Mouse (Mus musculus) yolk sac, embryonic 10.5 days (tissue): Measurements from ENCODE around the gene Olfr1426.
A peak's percentile ranks its signal among the peaks of the same experiment; 100 is the strongest.
"Not testable (repeated sequence)": the region's sequence is repeated elsewhere in the genome, so short reads cannot be mapped to it uniquely, and the experiment has no call there.

Experiments
- DNase-seq: peaks from one replicate; pipeline ENCODE4 v3.0.0-alpha.2; 2017; ENCODE audit warnings: low spot score

Olfr1426 gene

DNA sequence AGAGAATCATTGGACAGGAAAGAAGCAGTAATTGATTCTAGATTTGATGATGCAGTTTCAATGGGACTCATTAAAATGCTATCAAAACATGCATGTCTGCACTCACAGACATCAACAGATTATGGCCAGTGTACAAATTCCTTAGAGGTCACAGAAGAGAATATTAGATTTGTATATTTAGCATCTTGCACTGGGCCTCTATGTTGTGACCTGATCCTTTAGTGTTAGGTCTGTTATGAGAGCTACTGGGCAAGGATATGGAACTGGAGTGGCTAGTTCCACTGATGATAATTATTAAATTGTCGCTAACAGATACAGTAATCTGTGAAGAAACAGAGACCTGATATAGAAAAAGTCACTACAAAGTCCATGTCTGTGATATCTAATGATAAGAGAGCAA is at the start of gene Olfr1426:
TSS of gene Olfr1426 (minus strand) at position 101 of the 400 bp plus-strand sequence.
- DNase-seq, result no peak

DNA sequence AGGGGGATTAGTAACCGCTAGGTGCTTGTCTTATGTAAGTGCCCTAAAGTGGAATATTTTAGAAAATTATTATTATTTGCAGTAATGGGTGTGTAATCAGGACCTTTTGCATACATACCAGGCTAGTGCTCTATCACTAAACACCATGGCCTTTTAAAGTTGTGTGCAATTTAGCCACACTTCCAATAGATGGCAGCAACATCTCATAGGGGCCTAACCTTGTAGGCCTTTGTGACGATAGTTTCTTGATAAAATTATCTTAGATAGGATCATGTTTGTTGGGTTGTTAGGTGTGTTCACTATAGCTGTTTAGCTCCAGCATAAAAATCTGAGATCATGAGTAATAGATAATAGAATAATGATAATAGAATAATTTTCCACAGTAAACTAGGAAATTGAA is 42.5 kb upstream of the Olfr1426 start:
- peak; percentile 3 for DNase-seq

DNA sequence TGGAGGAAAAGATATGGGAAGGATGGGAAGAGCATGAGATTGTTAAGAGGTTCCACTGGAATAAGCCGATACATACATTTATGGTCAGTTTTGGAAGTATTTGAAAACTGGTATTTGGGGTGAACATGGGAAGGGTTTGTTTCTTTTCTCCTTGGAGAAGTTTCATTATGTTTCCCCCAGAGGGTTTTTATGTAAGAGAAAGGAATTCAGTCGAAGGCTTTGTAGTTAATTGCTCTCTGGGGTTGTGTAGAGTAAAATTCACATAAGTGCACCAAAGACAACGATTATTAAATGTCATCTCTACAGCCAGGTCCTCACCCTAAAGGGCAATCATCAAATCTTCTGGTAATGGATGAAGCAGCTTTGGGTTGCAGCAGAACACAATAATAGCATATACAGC is 31.3 kb upstream of the Olfr1426 start, which contains the start of gene Olfr76:
TSS of gene Olfr76 (minus strand) at position 101 of the 400 bp plus-strand sequence.
- no peak for DNase-seq

DNA sequence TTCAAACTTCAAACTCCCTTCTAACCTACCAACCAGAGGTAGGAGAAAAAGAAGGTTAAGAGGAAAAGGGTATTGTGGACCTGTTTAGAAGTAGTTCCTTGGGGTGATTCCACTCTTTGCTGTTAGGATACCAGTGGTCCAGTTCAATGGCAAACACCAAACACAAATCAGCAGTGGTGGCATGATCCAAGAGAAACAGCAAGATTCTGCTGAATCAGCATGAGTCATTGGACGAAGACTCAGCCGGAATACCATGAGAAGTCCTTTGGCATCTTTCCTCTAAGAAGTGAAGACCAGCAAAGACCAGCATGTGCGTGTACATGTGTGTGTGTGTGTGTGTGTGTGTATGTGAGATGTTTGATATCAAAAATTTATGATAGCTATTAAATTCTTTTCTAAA is 24.7 kb upstream of the Olfr1426 start:
- DNase-seq, result no peak

DNA sequence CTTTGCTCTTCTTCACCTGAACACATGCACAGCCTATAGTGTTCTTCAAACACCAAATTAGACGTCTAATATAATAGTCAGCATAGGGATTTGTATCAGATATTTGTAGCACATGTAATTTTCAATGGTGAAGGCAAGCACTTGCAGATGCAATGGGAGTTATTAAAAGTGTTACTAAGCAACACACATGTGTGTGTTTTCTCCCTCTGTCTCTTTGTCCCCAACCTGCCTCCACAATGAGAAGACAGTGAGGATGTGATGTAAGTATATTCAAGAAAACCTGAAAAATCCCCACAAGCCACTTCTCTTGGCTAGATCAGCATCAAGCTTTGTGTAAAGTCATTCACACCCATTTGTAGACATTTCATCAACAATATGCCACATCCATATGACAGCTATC is 24.0 kb upstream of the Olfr1426 start, which contains the start of gene Olfr1428:
TSS of gene Olfr1428 (minus strand) at position 101 of the 400 bp plus-strand sequence.
- no peak for DNase-seq

DNA sequence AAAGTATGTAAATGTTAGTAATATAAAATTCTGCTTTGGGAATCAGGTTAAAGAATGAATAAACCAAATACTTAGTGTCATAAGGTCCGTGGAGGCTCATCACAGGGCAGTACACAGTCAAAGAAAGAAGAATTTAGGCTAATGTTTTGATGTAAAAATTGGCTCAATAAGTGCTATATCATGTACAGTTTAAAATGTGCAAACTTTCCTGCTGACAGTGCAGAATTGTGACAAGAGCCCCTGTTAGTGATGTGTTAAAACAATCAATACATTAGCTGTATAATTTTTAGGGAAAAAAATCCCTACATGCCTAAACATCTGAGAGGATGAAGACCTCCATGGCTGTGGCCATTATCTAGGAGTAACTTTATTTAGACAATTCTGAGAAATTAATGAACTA is 22.0 kb upstream of the Olfr1426 start:
- DNase-seq, result no peak

DNA sequence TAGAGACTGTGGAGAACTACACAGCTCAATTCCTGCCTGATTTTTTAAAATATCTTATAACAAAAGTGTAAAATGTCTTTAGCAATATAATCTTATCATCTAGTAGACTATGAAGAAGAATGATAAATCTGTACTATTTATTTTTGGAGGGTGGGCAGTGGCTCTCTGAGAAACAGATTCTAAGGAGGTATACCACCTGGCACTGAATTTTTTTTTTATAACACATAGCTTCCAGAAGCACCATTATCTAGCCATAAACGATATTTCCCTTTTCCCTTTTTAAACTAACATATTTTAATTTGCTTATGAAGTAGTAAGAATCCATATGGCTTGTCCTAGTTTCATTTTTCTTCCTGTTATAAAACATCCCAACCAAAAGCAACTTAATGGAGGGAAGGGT is 12.7 kb upstream of the Olfr1426 start:
- no peak for DNase-seq

DNA sequence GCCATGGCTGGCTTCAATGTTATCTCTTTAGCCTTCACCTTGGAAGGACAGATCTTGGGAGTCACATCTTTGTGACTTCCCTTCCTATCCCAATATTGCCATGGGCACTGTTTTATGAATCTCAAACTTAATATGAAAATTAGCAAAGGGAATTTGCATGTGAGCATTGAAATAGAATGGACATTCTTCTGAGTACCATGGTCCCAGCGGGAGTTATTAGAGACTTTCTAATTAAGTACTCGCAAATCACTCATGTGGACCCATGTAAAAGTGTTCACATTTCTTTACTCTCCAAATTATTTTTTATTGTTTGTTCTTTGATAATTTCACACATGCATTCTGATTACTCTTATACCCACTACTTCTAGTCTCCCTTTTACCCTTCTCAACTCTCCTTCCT is 11.4 kb upstream of the Olfr1426 start, which contains the start of gene Olfr1427:
TSS of gene Olfr1427 (minus strand) at position 101 of the 400 bp plus-strand sequence.
- DNase-seq, result no peak

DNA sequence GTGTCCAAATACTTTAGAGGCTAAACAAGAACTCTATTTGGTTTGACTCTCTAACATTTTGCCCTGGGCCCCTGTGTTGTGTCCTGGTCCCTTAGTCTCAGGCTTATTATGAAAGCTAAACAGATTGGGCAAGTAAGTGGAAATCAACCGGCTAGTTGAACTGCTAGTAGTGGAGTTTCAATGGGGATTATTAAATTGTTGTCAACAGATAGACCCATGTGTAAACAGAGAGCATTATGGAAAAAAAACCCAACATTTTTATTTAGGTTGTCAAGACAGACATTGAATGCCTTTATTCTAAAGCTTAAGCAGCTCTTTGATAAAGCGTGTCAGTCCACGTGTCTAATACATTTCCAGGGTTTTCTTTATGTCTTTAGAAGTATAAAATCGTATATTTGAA is 14.2 kb downstream of the Olfr1426 start, which contains the start of gene Olfr1425:
TSS of gene Olfr1425 (minus strand) at position 101 of the 400 bp plus-strand sequence.
- DNase-seq, result not testable (repeated sequence)

DNA sequence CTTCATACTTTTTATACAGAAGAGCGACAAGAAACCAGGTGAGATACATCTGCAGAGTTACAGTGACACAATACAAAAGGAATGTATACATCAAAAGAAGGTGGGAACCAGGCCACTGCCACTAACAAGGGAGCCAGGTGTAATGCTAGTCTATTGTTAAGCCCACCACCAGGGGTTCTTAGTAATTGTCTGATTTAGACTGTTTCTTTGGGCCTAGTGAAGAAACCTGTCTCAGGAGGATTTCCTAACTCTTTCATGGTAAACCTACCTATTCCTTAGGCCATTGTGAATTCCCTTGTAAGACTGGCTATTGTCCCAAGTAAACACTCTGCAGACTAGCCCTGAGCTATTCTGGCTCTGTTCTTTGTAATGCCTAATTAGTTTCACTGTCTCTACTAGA is 22.3 kb downstream of the Olfr1426 start:
- not testable (repeated sequence) for DNase-seq

DNA sequence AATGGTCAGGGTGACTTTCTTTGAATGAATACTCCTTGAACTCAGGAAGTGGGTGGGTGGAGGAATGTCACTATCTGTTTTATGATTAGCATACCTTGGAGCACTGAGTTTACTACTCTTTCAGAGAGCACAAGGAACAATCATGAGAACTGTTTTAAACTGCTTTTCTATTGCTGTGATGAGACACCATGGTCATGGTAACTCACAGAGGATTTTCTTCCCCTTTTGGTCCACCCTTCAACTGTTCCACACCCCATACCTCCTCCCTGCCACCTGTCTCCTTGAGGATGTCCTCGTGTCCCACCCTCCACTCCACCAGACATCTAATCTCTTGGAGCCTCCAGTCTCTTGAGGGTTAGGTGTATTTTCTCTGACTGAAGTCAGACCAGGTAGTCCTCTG is 24.0 kb downstream of the Olfr1426 start:
- DNase-seq, result not testable (repeated sequence)

DNA sequence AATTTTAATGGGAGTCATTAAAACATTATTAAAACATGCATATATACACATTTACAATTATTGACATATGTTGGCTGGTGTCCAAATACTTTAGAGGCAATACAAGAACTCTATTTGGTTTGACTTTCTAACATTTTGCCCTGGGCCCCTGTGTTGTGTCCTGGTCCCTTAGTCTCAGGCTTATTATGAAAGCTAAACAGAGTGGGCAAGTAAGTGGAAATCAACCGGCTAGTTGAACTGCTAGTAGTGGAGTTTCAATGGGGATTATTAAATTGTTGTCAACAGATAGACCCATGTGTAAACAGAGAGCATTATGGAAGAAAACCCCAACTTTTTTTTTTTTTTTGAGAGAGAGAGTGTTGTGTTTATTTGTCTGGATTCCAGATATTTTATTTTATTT is 29.2 kb downstream of the Olfr1426 start, which contains the start of gene Olfr1424:
TSS of gene Olfr1424 (minus strand) at position 101 of the 400 bp plus-strand sequence.
- not testable (repeated sequence) for DNase-seq

DNA sequence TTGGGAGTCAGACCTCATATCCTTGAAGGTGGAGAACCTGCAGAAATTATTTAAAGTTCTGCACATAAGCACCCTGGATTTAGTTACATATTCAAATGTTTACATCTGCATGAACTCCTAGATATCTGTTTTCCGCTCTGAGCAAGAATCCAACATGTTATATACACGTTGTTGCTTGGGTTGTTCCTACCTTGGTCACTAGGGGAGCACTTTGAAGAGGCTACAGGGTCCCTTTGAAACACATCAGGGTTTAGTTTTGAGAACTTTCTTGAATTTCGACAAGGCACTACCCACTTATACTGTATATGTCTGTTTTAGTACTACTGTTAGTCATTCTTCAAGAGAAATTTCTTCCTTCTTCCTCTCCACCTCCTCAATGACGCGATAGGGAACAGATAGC is 48.6 kb downstream of the Olfr1426 start:
- no peak for DNase-seq

DNA sequence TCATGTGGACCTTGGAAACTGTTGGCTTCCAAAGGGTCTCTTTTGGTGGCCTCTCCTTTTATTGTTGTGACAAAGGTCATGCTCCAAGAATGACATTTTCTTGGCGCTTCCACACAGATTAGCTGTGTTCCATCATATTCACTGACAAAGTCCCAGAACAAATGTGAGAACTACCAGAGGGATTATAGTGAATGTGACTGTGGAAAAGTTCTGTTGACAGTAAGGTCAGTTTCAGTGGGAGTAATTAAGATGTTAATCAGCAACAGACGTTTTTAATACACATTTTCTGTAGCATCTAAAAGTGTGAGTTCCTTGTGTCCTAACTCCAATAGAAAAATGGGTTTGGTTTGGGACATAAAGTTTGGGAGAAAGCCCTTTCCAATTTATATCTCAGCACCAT is 50.6 kb downstream of the Olfr1426 start, which contains the start of gene Olfr1423:
TSS of gene Olfr1423 (minus strand) at position 101 of the 400 bp plus-strand sequence.
- DNase-seq, result no peak

DNA sequence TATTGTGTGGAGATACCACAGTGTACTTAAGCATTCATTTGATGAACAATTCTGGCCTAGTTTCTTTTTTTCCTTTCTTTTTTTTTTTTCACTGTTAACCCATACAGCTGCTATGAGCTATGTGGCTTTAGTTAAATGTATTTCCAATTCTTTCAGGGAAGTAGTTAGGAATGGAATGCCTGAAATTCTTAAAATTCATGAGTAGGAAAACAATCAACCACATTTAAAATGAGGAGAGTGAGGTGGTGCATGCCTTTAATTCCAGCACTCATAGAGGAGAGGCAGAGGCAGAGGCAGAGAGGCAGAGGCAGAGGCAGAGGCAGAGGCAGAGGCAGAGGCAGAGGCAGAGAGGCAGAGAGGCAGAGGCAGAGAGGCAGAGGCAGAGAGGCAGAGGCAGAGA is 54.1 kb downstream of the Olfr1426 start:
- no peak for DNase-seq
